Mouse (Mus musculus) gastrocnemius, adult 8-10 months (tissue): Measurements from ENCODE around the gene Neurl2. TPM values are rescaled to one million over a fixed set of nuclear protein-coding genes. Genes with fewer than 3 reads are reported as not detected.
"Not testable (repeated sequence)": the region's sequence is repeated elsewhere in the genome, so short reads cannot be mapped to it uniquely, and the experiment has no call there.

Experiments
- DNase-seq, 2 experiments: peaks; one replicate each; pipeline ENCODE4 v3.0.0; 2022; ENCODE audit warnings: low spot score in 2 of 2
- total RNA-seq, 4 experiments: library from RNA; stranded (reverse); gene quantifications; 2 replicates each; pipeline ENCODE4 v1.2.4; 2022

Gene Neurl2
- total RNA-seq, 4 experiments from 2014 or later: 39.0 to 44.4 (median 39.5) TPM

DNA sequence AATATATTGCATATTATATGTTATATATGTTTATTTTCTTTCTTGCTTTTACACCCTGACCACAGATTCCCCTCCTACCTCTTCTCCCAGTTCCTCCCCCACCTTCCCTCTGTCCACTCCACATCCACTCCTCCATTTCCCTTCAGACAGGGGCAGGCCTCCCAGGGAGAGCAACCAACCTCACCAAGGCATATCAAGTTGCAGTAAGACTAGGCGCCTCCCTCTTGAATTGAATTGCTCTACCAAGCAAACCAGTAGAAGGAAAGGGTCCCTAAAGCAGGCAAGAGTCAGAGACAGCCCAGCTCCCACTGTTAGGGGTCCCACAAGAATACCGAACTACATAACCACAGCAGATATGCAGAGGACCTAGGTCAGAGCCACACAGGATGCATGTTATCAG lies 25.9 kb upstream of the Neurl2 start:
- DNase-seq: no peak

DNA sequence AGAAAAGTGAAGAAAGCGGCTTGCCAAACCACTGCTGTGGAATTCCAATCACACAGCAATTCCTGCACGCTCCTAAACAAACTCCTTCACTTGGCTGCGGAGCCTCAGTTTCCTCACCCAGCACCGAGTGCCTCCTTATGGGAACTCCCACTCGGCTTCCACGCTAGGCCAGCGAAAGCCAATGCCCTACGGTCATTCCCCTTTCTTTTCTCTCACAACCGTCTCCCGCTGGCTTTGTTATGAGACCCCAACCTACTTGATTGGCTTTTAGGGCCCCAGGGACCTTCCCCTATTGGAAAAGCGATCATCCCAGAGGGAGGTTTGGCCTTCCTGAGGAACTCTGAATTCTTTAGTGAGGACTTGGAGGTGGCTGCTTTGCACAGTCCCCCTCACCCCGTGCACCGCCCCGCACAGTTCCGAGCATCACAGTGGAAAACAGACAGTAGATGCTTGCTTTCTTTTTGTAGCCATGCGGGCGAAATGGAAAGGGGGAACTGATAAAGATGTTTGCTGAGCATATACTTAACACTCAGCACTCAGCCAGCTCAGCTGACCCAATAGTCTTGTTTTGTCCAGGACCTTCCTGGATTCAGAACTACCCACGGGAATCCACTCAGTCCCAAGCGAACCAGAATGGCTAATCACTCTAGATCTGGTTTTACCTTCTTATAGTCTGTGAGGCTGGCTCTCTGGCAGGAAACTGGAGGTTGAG lies 24.7 kb upstream of the Neurl2 start:
- no peak for DNase-seq

DNA sequence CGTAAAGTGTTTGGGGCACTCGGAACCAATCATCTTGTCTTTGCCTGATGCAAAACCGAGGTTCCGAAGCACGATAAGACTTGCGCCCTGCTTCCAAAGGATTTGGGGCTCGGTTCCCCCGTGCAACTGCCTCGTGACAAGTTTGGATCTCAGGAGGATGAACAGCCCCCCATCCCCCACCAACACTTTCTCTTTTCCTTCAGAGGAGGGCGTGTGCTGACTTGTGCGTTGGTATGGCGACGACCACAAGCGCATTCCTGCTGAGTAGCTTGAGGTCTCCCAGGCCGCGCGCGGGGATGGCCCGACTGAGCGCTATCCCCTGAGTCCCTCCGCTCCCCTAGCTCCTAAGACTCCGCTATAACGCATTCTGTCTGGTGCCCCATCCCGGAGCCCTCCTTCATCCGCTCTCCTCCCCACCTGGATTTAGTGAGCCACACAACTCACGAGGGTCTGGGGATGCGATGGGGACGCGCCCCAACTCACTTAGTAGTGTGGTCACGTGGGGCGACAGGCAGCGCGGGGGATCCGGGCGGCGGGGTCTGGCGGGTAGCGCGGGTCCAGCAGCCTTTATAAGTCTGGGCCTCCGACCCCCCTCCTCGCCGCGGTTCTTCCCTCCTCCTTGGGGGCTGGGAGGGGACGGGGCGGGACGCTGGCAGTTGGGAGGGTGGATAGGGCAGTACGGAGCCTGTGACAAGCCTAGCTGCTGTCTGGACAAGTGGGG lies 24.0 kb upstream of the Neurl2 start, which contains the start of gene Pltp:
Pltp (minus strand) TSS at position 611 of the 721 bp plus-strand sequence.
- DNase-seq: peak in 1 of 2 experiments; percentile 35

DNA sequence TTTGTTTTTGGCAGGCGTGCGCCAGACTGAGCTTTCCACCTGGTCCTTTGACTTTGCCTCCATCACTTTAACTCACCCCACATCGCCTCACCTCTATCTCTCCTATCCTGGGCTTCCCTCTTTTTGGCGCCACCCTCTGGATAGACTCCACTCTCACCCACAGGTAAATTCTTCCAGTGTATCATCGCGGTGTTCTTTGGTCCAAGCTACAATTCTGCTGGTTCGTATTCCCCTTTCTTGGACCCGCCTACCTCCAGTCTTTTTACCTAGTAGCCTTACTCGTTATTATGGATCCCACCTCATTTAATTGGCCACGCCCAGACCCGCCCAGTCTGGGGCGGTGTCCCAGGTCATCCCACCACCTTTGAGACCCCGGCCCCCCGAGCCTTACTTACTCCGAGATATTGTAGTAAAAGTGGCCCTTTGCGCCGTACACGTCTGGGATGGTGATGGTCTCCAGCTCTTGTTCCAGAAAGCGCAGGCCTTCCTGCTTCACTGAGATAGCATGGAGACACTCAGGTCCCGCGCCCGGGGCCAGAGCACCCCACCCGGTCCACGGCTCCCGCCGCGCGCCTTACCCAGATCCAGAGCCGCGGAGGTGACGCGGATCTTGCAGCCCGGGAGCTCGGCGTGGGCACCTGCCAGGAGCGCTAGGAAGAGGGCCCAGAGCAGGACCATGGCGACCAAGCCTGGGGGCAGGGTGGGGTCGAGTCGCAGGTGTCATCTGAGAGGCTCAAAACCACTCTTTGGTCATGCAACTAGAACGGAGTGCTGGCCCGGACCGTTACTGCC lies 23.2 kb upstream of the Neurl2 start:
- DNase-seq: no peak

DNA sequence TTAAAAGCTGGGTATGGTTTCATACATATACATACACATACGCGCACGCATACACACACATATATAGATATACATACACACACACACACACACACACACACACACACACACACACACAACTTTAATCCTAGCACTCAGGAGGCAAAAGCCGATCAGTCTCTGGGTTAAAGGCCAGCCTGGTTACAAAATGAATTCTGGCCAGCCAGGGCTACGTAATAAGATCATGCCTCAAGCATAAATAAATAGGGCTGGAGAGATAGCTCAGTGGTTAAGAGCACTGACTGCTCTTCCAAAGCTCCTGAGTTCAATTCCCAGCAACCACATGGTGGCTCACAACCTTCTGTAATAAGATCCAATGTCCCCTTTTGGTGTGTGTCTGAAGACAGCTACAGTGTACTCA lies 22.3 kb upstream of the Neurl2 start:
- not testable (repeated sequence) for DNase-seq

DNA sequence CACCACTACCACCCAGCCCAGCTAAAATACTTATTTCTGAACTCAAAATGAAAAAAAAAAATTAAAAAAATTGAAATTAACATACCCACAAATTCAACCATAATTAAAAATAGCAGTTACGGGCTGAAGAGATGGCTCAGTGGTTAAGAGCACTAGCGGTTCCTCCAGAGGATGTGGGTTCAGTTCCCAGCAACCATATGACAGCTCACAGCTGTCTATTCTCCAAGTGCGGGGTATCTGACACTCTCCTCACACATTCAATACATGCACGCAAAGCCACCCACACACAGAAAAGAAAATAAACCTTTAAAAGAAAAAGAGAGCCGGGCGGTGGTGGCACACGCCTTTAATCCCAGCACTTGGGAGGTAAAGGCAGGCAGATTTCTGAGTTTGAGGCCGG lies 16.8 kb upstream of the Neurl2 start:
- no peak for DNase-seq

DNA sequence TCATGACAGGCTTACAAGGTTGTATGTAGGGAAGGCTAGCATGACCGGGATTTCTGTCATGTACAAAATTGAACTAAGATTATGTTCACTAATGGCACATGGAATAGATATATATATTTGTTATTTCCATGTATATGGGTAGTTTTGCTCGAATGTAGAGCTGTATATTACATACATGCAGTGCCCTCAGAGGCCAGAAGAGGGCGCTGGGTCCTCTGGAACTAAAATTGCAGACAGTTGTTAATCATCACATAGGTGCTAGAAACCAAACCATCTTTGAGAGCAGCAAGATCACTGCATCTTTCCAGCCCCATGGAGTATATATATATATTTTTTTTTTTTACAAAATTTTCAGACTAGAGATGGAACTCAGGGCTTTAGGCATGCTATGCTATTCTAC lies 12.5 kb upstream of the Neurl2 start:
- no peak for DNase-seq

DNA sequence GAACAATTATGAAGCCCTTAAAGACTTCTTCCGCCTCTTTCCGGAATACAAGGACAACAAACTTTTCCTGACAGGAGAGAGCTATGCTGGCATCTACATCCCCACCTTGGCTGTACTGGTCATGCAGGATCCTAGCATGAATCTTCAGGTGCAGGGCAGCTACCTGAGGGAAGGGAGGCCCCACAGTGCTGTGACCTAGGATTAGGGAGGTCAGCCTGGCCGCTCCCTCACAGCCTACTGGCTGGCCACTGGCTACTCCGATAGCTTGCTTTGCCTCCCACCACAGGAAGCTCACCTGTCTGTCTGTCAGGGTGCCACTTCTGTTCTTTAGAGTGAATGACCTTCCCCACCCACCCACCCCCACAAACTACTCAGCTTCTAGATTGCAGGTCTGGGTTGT lies 1.9 kb upstream of the Neurl2 start:
- DNase-seq: no peak

DNA sequence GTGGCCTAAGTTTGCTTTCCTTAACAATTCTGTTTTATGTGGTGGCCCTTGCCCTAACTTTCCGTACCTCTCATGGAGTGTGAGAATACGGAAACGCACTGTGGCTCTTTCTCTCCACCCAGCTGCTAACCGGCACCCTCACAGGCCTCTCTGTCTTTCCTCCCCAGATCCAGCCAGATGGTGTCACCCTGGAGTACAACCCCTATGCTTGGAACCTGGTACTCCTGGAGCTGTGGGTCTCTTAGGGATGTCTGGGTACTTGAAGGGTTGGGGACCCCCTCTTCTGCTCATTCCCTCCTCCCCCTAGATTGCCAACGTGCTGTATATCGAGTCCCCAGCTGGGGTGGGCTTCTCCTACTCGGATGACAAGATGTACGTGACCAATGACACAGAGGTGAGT lies 1.3 kb upstream of the Neurl2 start:
- DNase-seq: no peak

DNA sequence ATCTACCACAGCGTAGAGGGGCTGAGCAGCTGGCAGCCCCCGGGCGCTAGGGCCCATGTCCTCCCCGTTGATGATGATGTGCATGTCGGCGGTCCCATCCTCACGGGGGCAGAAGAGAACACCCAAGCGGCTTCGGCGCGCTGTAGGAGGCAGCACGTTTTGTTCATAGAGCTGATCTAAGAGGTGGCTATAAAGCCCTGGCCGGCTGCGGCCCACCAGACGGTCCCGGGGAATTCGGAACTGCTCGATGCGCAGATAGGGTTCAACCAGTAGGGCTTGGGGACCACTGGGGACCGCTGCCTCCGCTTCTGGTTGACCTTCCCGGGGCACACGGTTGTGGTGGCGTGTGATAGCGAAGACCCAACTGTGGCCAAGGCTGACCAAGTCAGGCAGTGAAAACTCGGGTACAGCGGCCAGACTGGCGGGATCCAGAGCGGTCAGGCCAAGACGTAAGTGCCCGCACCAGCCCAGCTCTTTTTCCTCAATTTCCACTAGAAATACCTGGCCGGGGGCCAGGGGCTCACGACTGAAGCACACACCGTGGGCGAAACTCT lies 431 bp downstream of the Neurl2 start, which contains the start of gene Ctsa:
Ctsa (plus strand) TSS at position 126 of the 554 bp plus-strand sequence.
- DNase-seq: peak; percentile 60 to 76

DNA sequence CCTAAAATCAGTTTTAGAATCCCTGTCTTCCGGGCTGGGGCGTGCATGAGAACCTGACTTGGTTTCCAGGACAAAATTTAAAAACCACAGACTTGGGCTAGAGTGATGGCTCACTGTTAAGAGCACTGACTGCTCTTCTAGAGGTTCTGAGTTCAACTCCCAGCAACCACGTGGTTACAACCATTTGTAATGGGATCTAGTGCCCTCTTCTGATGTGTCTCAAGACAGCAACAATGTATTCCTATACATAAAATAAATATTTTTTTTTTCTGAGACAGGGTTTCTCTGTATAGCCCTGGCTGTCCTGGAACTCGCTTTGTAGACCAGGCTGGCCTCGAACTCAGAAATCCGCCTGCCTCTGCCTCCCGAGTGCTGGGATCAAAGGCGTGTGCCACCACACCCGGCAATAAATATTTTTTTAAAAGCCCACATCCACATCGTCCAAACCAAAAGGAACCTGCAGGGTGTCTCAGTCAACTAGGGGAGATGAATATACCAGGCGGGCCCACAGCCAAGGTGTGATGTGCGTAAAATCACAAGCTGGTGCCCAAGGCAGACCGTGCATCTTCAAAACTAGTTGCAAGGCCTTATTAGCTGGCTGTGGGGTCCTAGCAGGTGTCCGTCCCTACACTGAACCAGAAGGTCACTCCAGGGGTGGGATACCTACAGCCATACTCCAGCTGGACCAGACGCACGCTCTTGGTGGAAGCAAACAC lies 1.1 kb downstream of the Neurl2 start:
- no peak for DNase-seq

DNA sequence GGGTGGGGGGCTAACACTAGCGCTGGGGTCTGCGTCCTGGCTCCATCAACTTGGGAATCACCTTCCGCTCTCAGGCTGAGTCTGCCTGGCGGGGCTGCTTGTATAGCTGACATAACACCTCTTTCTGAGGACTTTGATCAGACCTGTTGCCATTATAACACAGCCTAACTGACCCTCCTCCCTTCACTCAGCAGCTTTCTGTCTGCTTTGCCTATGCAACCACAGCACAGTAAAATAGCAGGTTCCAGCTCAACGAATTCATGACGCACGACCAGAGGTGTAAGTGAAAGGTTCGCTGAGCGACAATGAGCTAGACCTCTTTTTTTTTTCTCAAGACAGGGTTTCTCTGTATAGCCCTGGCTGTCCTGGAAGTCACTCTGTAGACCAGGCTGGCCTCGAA lies 2.2 kb downstream of the Neurl2 start:
- DNase-seq: no peak

DNA sequence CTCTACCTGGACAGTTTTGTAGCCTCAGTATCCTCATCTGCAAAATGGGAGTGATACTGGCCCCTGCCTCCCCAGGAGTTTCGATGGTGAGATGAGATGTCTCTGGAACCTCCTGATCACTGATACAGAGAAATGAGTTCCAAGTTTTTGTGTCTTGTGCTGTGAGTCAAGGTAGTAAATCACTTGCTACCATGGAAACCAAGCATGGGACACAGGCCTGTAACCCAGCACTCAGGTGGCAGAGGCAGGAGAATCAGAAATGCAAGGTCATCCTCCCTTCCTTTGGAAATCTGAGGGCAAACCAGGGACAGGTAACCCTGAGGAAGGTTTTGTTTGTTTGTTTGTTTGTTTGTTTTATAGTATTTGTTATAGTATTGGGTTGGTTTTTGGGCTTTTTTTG lies 4.2 kb downstream of the Neurl2 start:
- no peak for DNase-seq

DNA sequence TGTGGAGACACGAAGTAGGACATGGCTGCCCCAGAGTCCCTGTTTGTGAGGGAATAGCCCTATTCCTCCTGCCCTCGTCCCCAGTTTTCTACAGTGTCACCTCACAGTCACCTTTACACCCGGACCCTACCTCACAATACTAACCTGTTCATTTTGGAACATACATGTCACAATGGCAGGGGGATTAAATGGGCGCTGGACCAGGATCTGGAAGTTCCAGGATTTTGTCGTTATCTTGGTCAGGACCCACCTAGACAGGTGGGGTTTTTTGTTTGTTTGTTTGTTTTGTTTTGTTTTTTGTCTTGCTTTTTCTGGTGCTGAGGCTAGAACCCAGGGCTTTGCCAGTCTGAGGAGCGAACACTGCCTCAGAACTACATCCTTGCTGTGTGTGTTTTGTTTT lies 4.8 kb downstream of the Neurl2 start, which contains the start of gene Spata25:
Spata25 (minus strand) TSS at position 101 of the 400 bp plus-strand sequence.
- no peak for DNase-seq

DNA sequence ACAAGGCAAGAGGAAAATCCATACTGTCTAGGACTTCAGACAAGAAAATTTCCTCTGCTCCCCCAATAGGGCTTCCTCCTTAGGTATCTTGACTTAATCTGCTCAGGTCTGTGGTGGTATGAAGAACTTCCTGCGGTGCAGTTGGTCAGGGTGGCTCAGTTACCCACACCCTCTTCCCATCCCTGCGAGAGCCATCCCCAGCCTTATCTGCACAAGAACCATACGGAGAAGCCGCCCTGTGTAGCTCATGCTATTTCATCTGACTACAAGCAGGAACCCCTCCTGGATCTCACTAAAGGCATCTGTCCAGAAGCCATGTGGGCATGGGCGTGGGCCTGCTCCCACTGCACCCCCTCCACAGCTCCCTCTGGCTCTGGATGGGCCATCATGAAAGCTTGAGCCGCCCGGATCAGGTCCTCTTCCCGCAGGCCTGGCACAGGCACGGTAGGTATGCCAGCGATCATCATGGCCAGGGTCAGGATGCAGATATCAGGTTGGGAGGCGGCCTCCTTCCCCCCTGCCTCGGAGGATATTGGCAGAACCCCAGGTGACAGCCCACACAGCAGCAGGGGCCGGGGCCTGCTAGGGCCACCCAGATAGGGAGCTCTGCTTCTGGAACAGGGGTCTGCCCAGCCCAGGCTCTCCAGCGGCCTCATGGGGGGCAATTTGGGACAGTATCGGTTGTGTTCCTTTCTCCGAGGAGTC lies 6.0 kb downstream of the Neurl2 start:
- no peak for DNase-seq

DNA sequence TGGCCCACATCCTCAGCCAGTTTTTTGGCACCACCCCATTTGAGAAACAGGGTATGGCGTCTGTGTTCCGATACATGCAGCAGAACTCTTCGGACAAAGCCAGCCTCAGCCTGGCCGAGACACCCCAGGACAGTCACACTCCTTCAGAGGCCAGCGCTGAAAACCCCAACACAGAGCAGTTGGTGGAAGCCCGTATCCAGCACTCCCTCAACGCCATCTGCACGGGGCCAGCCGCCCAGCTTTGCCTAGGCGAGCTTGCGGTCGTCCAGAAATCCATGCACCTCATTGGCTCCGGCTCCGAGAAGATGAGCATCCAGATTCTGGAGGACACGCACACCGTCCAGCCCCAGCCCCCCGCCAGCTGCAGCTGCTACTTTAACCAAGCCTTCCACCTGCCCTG lies 7.7 kb downstream of the Neurl2 start:
- no peak for DNase-seq

DNA sequence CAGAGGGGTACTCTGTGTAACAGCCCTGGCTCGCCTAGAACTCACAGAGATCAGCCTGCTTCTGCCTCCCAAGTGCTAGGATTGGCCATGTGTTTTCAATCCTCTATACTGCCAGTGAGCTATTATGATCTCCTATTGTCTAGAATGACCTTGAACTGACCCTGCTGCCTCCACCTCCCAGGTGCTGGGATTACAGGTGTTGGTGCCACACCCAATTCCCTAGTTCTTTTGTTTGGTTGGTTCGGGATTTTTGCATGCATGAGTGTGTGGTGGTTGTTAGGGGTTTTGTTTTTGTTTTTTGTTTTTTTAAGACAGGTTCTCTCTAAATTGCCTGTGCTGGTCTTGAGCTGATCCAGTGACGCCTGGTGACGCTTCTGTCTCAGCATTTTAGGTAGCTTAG lies 9.3 kb downstream of the Neurl2 start:
- no peak for DNase-seq

DNA sequence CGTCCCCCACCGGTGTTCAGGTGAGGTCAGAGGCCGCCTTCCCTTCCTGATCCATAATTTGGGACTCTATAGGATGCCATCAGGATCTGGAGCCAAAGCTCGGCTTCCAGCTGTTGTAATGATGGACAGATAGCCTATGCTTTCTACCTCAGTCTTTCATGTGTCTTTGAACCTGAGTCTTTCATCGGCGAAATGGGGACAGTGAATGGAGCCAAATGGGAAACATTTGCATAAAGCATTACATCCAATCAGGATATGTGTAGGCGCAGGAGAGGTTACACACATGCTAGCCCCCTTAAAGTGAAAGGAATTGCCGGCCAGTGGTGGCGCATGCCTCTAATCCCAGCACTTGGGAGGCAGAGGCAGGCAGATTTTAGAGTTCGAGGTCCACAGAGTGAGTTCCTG lies 10.1 kb downstream of the Neurl2 start:
- no peak for DNase-seq

DNA sequence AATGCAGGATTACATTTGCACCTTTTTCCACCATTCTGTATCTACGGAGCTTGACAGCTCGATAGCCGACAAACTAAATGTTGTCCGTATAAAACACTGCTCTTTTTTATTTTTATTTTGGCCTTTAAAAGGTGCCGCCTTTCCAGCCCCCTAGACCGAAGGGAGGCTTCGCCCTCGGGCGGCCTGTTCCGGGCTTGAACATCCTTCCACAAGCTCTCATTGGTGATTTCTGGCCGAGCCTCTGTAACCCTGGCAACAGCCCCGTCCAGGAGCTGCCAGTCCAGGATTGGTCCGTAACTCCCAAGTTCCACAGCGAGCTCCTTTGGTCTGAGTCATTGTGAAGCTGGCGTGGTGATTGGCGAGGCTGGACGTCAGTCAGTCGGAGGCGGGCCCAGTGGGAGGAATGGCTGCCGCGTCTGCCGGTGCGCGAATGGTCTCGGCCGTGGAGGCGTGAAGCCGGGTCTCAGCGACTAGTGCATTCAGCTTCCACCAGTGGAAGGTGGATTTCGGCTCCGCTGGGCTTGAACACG lies 10.6 kb downstream of the Neurl2 start, which contains the start of gene Zswim1:
Zswim1 (plus strand) TSS at position 51 of the 530 bp plus-strand sequence.
- peak; percentile 98 to 99 for DNase-seq

DNA sequence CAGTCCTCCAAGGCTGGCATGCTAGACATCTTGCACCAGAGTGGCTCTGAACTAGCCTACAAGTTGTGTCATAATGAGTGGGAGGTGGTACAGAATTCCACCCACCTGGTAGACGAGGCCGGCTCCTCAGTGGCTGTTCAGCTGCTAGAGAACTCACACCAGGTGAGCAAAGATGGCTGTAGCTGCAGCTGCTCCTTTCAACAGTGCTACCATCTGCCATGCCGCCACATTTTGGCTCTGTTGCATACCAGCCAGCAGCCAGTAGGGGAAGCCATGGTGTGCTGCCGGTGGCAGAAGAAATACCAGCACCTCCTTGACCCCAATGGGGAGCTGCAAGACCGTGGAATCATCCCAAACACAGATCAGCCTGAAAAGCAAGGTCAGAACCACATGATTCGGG lies 12.2 kb downstream of the Neurl2 start:
- no peak for DNase-seq
